Mouse (Mus musculus): ENCODE measurements at regions not wholly inside any gene's neighbourhood (a gene's known extent, or its start where the extent isn't known, plus 50 kb on each side); places are given as distances from the start of the nearest gene placed in this dataset.

DNA sequence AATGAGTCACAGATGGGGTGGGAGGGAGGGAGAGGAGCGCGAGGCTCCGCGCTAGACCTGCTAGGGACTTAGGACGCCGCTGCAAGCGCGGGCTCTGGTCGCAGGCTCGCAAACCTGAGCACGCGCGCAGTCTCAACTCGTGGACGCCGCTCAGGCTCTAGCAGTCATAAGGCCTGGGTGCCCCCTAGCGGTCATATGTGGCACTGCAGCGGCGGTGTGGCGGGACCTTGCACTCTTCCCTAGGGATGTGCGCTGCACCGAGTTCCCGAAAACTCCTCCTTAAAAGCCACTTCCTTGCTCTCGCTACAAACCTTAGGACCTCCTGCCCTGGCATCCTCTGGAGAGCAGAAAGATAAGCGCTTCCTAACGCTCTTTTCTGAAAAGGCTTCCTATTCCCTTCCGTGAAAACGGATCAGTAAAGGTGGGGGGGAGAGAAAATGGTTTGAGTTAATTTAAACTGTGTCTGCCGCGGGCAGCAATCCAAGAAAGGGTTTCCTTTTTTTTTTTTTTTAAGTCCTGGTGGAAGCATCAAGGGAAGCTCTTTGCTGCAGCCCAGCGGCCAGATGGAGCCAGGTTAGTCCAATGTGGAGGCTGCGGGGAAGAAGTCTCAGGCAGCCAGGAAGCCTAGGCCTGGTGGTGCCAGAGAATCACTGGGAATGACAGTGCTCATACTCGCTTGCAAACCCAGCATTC is 50.7 kb upstream of the Kdm8 start:
- Histone ChIP-seq H3K27me3 (peaks cover 15% of the 10 kb centered on the region; the same call in 1 of the 2 replicates), H3K4me1 (replicated peaks) (peaks cover 7% of the 10 kb centered on the region), H3K9ac (replicated peaks) (peak overlapping the region; percentile 53), H3K4me3 (replicated peaks) (peak overlapping the region; percentile 38), H3K9me3 (no peaks in the 10 kb centered on the region), H3K27ac (peak overlapping the region; percentile 81), H3K36me3 (no peaks in the 10 kb centered on the region), H3K4me2 (replicated peaks) (peak overlapping the region; percentile 64)
- 1% methylated on average over 33 of the region's 33 CpGs for WGBS
- peak; percentile 96 for ATAC-seq

Measured in midbrain, embryonic 13.5 days (tissue).